Mouse (Mus musculus) megakaryocyte, embryonic 14.5 days (primary cell): Measurements from ENCODE around the gene Prkaca. TPM values are rescaled to one million over a fixed set of nuclear protein-coding genes. Genes with fewer than 3 reads are reported as not detected.

Experiments used
- H3K27me3 ChIP-seq: replicated peaks from 2 replicates; pipeline ENCODE3; 2012; ENCODE audit warnings: inconsistent platforms
- H3K36me3 ChIP-seq: replicated peaks from 2 replicates; pipeline ENCODE3; 2012; ENCODE audit warnings: low read length, inconsistent platforms, mixed read lengths
- H3K4me1 ChIP-seq: 2 replicates; pipeline ENCODE4 v1.6.1; 2012; ENCODE audit warnings: inconsistent platforms
- H3K4me3 ChIP-seq: replicated peaks from 2 replicates; pipeline ENCODE3; 2012; ENCODE audit warnings: moderate library complexity, mild to moderate bottlenecking, inconsistent platforms
- H3K9me3 ChIP-seq: 2 replicates; pipeline ENCODE4 v1.6.1; 2012; ENCODE audit warnings: inconsistent platforms
- FLI1 ChIP-seq: IDR thresholded peaks from 2 replicates; pipeline ENCODE4 v1.6.1; 2012; ENCODE audit warnings: low read length, inconsistent platforms, mixed read lengths
- GATA1 ChIP-seq: IDR thresholded peaks from 3 replicates; pipeline ENCODE4 v1.6.1; 2012; ENCODE audit warnings: mixed read lengths, low read length, inconsistent platforms, borderline replicate concordance
- polyA plus RNA-seq: library from polyadenylated mRNA; stranded (reverse); fragments of >175 nt; gene quantifications from 2 replicates; pipeline ENCODE4 v1.2.3, GENCODE M21; 2012; ENCODE audit warnings: low replicate concordance; ENCODE audit not compliant: insufficient read depth

Prkaca gene
- polyA plus RNA-seq, 1 experiment = 30.8 TPM

- Histone ChIP-seq H3K36me3 (peaks cover 22% of the 10 kb centered on the region), H3K27me3 (peaks cover 68% of the 10 kb centered on the region), H3K9me3 (no peaks in the 10 kb centered on the region), H3K4me3 (no peak overlapping the region), H3K4me1 (peaks cover 33% of the 10 kb centered on the region)
- TF ChIP-seq FLI1 = no peak
- no peak for TF ChIP-seq GATA1
Measured at GRCm38 (mm10) chr8:84027449-84027848, 54.7 kb downstream of the Prkaca start.

- Histone ChIP-seq H3K36me3 (peaks cover 41% of the 10 kb centered on the region), H3K9me3 (no peaks in the 10 kb centered on the region), H3K4me3 (no peak overlapping the region), H3K27me3 (peaks cover 50% of the 10 kb centered on the region), H3K4me1 (peaks cover 21% of the 10 kb centered on the region)
- no peak for TF ChIP-seq GATA1
- TF ChIP-seq FLI1 = no peak
Measured at GRCm38 (mm10) chr8:84029272-84029671, 56.5 kb downstream of the Prkaca start.

GRCm38 (mm10) chr8:84032777-84033176, 60.0 kb downstream of the Prkaca start:
- Histone ChIP-seq H3K9me3 (no peaks in the 10 kb centered on the region), H3K4me3 (no peak overlapping the region), H3K4me1 (no peaks in the 10 kb centered on the region), H3K36me3 (peaks cover 67% of the 10 kb centered on the region), H3K27me3 (peaks cover 19% of the 10 kb centered on the region)
- no peak for TF ChIP-seq FLI1
- no peak for TF ChIP-seq GATA1

GRCm38 (mm10) chr8:84038015-84038414, 65.2 kb downstream of the Prkaca start:
- no peak overlapping the region for H3K4me3 ChIP-seq
- no peak for TF ChIP-seq FLI1
- TF ChIP-seq GATA1 = no peak
- H3K36me3 ChIP-seq = peaks cover 67% of the 10 kb centered on the region
- no peaks in the 10 kb centered on the region for H3K9me3 ChIP-seq
- H3K27me3 ChIP-seq = peaks cover 3% of the 10 kb centered on the region
- H3K4me1 ChIP-seq = peaks cover 28% of the 10 kb centered on the region

- H3K4me1 ChIP-seq = peaks cover 36% of the 10 kb centered on the region
- no peak for TF ChIP-seq FLI1
- no peak for TF ChIP-seq GATA1
- peaks cover 7% of the 10 kb centered on the region for H3K27me3 ChIP-seq
- H3K36me3 ChIP-seq = peaks cover 57% of the 10 kb centered on the region
- no peaks in the 10 kb centered on the region for H3K9me3 ChIP-seq
- no peak overlapping the region for H3K4me3 ChIP-seq
Measured at GRCm38 (mm10) chr8:84039050-84039449, 66.3 kb downstream of the Prkaca start.

- Histone ChIP-seq H3K27me3 (peaks cover 18% of the 10 kb centered on the region), H3K9me3 (peaks cover 4% of the 10 kb centered on the region; the same call in 1 of the 2 replicates), H3K4me3 (peak within 1 kb of the TSS; percentile 98), H3K4me1 (peaks cover 43% of the 10 kb centered on the region), H3K36me3 (peaks cover 30% of the 10 kb centered on the region)
- TF ChIP-seq FLI1 (no peak), GATA1 (no peak)
Measured at GRCm38 (mm10) chr8:84042066-84042947, 69.5 kb downstream of the Prkaca start, which contains the start of gene Il27ra. Gene Il27ra (minus strand): TSS chr8:84042589.

GRCm38 (mm10) chr8:84042948-84043342, 70.2 kb downstream of the Prkaca start:
- peaks cover 4% of the 10 kb centered on the region; the same call in 1 of the 2 replicates for H3K9me3 ChIP-seq
- peaks cover 43% of the 10 kb centered on the region for H3K4me1 ChIP-seq
- H3K4me3 ChIP-seq = peak overlapping the region; percentile 98
- H3K27me3 ChIP-seq = peaks cover 21% of the 10 kb centered on the region
- TF ChIP-seq FLI1 (no peak), GATA1 (no peak)
- H3K36me3 ChIP-seq = peaks cover 27% of the 10 kb centered on the region

- peaks cover 42% of the 10 kb centered on the region for H3K4me1 ChIP-seq
- H3K9me3 ChIP-seq = peaks cover 4% of the 10 kb centered on the region; the same call in 1 of the 2 replicates
- TF ChIP-seq GATA1 = no peak
- TF ChIP-seq FLI1 = no peak
- H3K27me3 ChIP-seq = peaks cover 27% of the 10 kb centered on the region
- no peak overlapping the region for H3K4me3 ChIP-seq
- H3K36me3 ChIP-seq = peaks cover 16% of the 10 kb centered on the region
Measured at GRCm38 (mm10) chr8:84044103-84044502, 71.3 kb downstream of the Prkaca start.

- H3K4me3 ChIP-seq = no peak within 1 kb of the TSS
- peaks cover 11% of the 10 kb centered on the region for H3K36me3 ChIP-seq
- peaks cover 40% of the 10 kb centered on the region for H3K4me1 ChIP-seq
- peaks cover 4% of the 10 kb centered on the region; the same call in 1 of the 2 replicates for H3K9me3 ChIP-seq
- peaks cover 32% of the 10 kb centered on the region for H3K27me3 ChIP-seq
- TF ChIP-seq FLI1 (no peak), GATA1 (no peak)
Measured at GRCm38 (mm10) chr8:84044900-84045299, 72.1 kb downstream of the Prkaca start, which contains the start of gene Rln3. Gene Rln3 (minus strand): TSS chr8:84045000.

Other genes with a start within 250 kb of the Prkaca start
- gene Adgre5, start 231.7 kb upstream of the Prkaca start, polyA plus RNA-seq = 18.7 and 23.5 TPM in 2 replicates
- 6.8 and 10.5 TPM in 2 replicates for gene Adgrl1, start 72.9 kb upstream of the Prkaca start, polyA plus RNA-seq
- gene Gm10644, start 17.8 kb upstream of the Prkaca start, polyA plus RNA-seq = not detected in 2 replicates
- 38.1 and 95.4 TPM in 2 replicates for gene Asf1b, start 17.5 kb upstream of the Prkaca start, polyA plus RNA-seq
- 72.0 and 104 TPM in 2 replicates for gene Samd1, start 24.7 kb downstream of the Prkaca start, polyA plus RNA-seq
- gene 1700067K01Rik, start 28.5 kb downstream of the Prkaca start, polyA plus RNA-seq = 0.75 and 2.7 TPM in 2 replicates
- gene 2210011C24Rik, start 39.2 kb downstream of the Prkaca start, polyA plus RNA-seq = not detected in 2 replicates
- not detected in 2 replicates for gene Palm3, start 48.5 kb downstream of the Prkaca start, polyA plus RNA-seq
- 7.7 and 7.9 TPM in 2 replicates for gene Il27ra, start 69.6 kb downstream of the Prkaca start, polyA plus RNA-seq
- gene Rln3, start 72.0 kb downstream of the Prkaca start, polyA plus RNA-seq = 0.31 TPM in 1 of 2 replicates, not detected in the other
- gene Gm10643, start 92.1 kb downstream of the Prkaca start, polyA plus RNA-seq = not detected in 2 replicates
- gene Rfx1, start 93.8 kb downstream of the Prkaca start, polyA plus RNA-seq = 35.9 and 36.0 TPM in 2 replicates
- gene Dcaf15, start 131.8 kb downstream of the Prkaca start, polyA plus RNA-seq = 28.7 and 79.3 TPM in 2 replicates
- 0.75 TPM in 1 of 2 replicates, not detected in the other for gene Podnl1, start 153.0 kb downstream of the Prkaca start, polyA plus RNA-seq
- 28.0 and 32.7 TPM in 2 replicates for gene Cc2d1a, start 174.9 kb downstream of the Prkaca start, polyA plus RNA-seq
- gene 4930432K21Rik, start 175.0 kb downstream of the Prkaca start, polyA plus RNA-seq = 0.72 TPM in 1 of 2 replicates, not detected in the other
- gene Nanos3, start 212.2 kb downstream of the Prkaca start, polyA plus RNA-seq = 0.87 TPM in 1 of 2 replicates, not detected in the other